Mouse (Mus musculus) intestine, embryonic 16.5 days (tissue): ENCODE results near the gene Gadd45b. TPM values are rescaled to one million over a fixed set of nuclear protein-coding genes. Genes with fewer than 3 reads are reported as not detected.
A peak's percentile ranks its signal among the peaks of the same experiment; 100 is the strongest.

Experiments used
- ATAC-seq: fragments of 200-750 bp; cut with Nextera tagmentation; 2 replicates; pipeline ENCODE4 v1.8.0; 2017; ENCODE audit warnings: moderate TSS enrichment, moderate library complexity
- H3K27ac ChIP-seq: fragments of 300-500 bp; sonication (generic); 2 replicates; pipeline ENCODE4 v1.5.1; 2014; ENCODE audit warnings: mild to moderate bottlenecking, low read length
- H3K27me3 ChIP-seq: fragments of 300-500 bp; sonication (generic); replicated peaks from 2 replicates; pipeline ENCODE4 v1.6.1; 2014; ENCODE audit warnings: low read length, control low read depth, mixed read lengths; ENCODE audit not compliant: control insufficient read depth, insufficient read depth
- H3K36me3 ChIP-seq: fragments of 300-500 bp; sonication (generic); 2 replicates; pipeline ENCODE4 v1.6.1; 2014; ENCODE audit warnings: low read length, control low read depth; ENCODE audit not compliant: control insufficient read depth, insufficient read depth
- H3K4me1 ChIP-seq: fragments of 300-500 bp; sonication (generic); 2 replicates; pipeline ENCODE4 v1.6.1; 2014; ENCODE audit warnings: low read length, control low read depth, mixed read lengths; ENCODE audit not compliant: control insufficient read depth, insufficient read depth
- H3K4me2 ChIP-seq: fragments of 300-500 bp; sonication (generic); 2 replicates; pipeline ENCODE4 v1.6.1; 2014; ENCODE audit warnings: low read depth, low read length, control low read depth
- H3K4me3 ChIP-seq: fragments of 300-500 bp; sonication (generic); 2 replicates; pipeline ENCODE4 v1.5.1; 2014; ENCODE audit warnings: mild to moderate bottlenecking, low read length
- H3K9ac ChIP-seq: fragments of 300-500 bp; sonication (generic); 2 replicates; pipeline ENCODE4 v1.6.1; 2014; ENCODE audit warnings: low read depth, low read length
- H3K9me3 ChIP-seq: fragments of 300-500 bp; sonication (generic); 2 replicates; pipeline ENCODE4 v1.6.1; 2016; ENCODE audit warnings: low read length, control low read depth; ENCODE audit not compliant: control insufficient read depth
- WGBS: fragments of 180-500 bp; shearing (Covaris S2); extraction: QIAGEN DNeasy Blood & Tissue Kit; methylation state at CpG from one replicate; pipeline ENCODE4 v1.1.7; 2014; 5-methylcytosine and 5-hydroxymethylcytosine counted together
- polyA plus RNA-seq: library from polyadenylated mRNA; unstranded; fragments of >200 nt; fragmentation: Nextera tagmentation; extraction: Ambion mirVana; gene quantifications from 2 replicates; pipeline ENCODE4 v1.2.1, GENCODE M21; 2015

The Gadd45b gene
- 26.5 and 29.1 TPM in 2 replicates for polyA plus RNA-seq

GRCm38 (mm10) chr10:80929299-80930226 lies at the start of gene Gadd45b:
TSS of gene Gadd45b (plus strand) at chr10:80930073.
- H3K36me3 ChIP-seq: no peaks in the 10 kb centered on the region; the same call in 1 of the 2 replicates
- WGBS: under 1% methylated on average over 56 of the region's 56 CpGs
- peaks cover 36% of the 10 kb centered on the region for H3K4me1 ChIP-seq
- H3K4me2 ChIP-seq: peak within 1 kb of the TSS; percentile 90
- H3K9me3 ChIP-seq: no peaks in the 10 kb centered on the region
- H3K4me3 ChIP-seq: peak within 1 kb of the TSS; percentile 68
- H3K9ac ChIP-seq: peak within 1 kb of the TSS; percentile 75
- ATAC-seq: peak; percentile 82
- H3K27me3 ChIP-seq: 0 out of 2 replicates have a peak, but pooled peaks cover 3% of the 10 kb centered on the region
- peak within 1 kb of the TSS; percentile 97 for H3K27ac ChIP-seq

- Histone ChIP-seq H3K36me3 (no peaks in the 10 kb centered on the region), H3K27ac (no peak overlapping the region), H3K9ac (no peak overlapping the region), H3K4me1 (no peaks in the 10 kb centered on the region), H3K9me3 (no peaks in the 10 kb centered on the region), H3K4me2 (no peak overlapping the region), H3K4me3 (no peak overlapping the region), H3K27me3 (no peaks in the 10 kb centered on the region)
- WGBS: 19% methylated on average over 5 of the region's 5 CpGs
- ATAC-seq: peak; percentile 54
These were observed 49.7 kb upstream of the Gadd45b start for GRCm38 (mm10) chr10:80880131-80880641.

GRCm38 (mm10) chr10:80880901-80881300 lies 49.0 kb upstream of the Gadd45b start:
- Histone ChIP-seq H3K9ac (no peak overlapping the region), H3K9me3 (no peaks in the 10 kb centered on the region), H3K36me3 (no peaks in the 10 kb centered on the region), H3K27ac (no peak overlapping the region), H3K4me2 (no peak overlapping the region), H3K4me3 (no peak overlapping the region), H3K27me3 (no peaks in the 10 kb centered on the region), H3K4me1 (no peaks in the 10 kb centered on the region)
- 76% methylated on average over 2 of the region's 2 CpGs for WGBS
- no peak for ATAC-seq

- Histone ChIP-seq H3K36me3 (no peaks in the 10 kb centered on the region), H3K27me3 (no peaks in the 10 kb centered on the region), H3K4me1 (no peaks in the 10 kb centered on the region), H3K27ac (no peak overlapping the region), H3K4me2 (no peak overlapping the region), H3K9me3 (no peaks in the 10 kb centered on the region), H3K4me3 (no peak overlapping the region), H3K9ac (no peak overlapping the region)
- 29% methylated on average over 10 of the region's 10 CpGs for WGBS
- no peak for ATAC-seq
These were observed 48.6 kb upstream of the Gadd45b start for GRCm38 (mm10) chr10:80881301-80881700.

GRCm38 (mm10) chr10:80887181-80887580 lies 42.7 kb upstream of the Gadd45b start:
- Histone ChIP-seq H3K9ac (no peak overlapping the region), H3K4me2 (no peak overlapping the region)
- WGBS: 58% methylated on average over 11 of the region's 11 CpGs

GRCm38 (mm10) chr10:80895100-80895499 lies 34.8 kb upstream of the Gadd45b start:
- ATAC-seq: no peak
- 91% methylated on average over 7 of the region's 7 CpGs for WGBS
- Histone ChIP-seq H3K4me3 (no peak overlapping the region), H3K27ac (no peak overlapping the region), H3K9ac (no peak overlapping the region), H3K27me3 (no peaks in the 10 kb centered on the region), H3K4me1 (peaks cover 12% of the 10 kb centered on the region), H3K4me2 (no peak overlapping the region), H3K9me3 (no peaks in the 10 kb centered on the region), H3K36me3 (peaks cover 7% of the 10 kb centered on the region; the same call in 1 of the 2 replicates)

More at GRCm38 (mm10) chr10:80887181-80887580, 42.7 kb upstream of the Gadd45b start:
- ATAC-seq: no peak
- H3K4me3 ChIP-seq: no peak overlapping the region
- no peaks in the 10 kb centered on the region for H3K9me3 ChIP-seq
- no peaks in the 10 kb centered on the region for H3K4me1 ChIP-seq
- no peaks in the 10 kb centered on the region for H3K36me3 ChIP-seq
- H3K27me3 ChIP-seq: 0 out of 2 replicates have a peak, but pooled peaks cover 8% of the 10 kb centered on the region
- no peak overlapping the region for H3K27ac ChIP-seq

GRCm38 (mm10) chr10:80895697-80896096 lies 34.2 kb upstream of the Gadd45b start:
- H3K4me1 ChIP-seq: peaks cover 12% of the 10 kb centered on the region
- 83% methylated on average over 6 of the region's 6 CpGs for WGBS
- no peak overlapping the region for H3K27ac ChIP-seq
- no peak overlapping the region for H3K4me2 ChIP-seq
- H3K27me3 ChIP-seq: no peaks in the 10 kb centered on the region
- no peaks in the 10 kb centered on the region for H3K9me3 ChIP-seq
- H3K9ac ChIP-seq: no peak overlapping the region
- no peak for ATAC-seq
- H3K36me3 ChIP-seq: peaks cover 7% of the 10 kb centered on the region; the same call in 1 of the 2 replicates
- H3K4me3 ChIP-seq: no peak overlapping the region

- Histone ChIP-seq H3K9me3 (no peaks in the 10 kb centered on the region), H3K27me3 (no peaks in the 10 kb centered on the region), H3K4me3 (no peak overlapping the region), H3K4me2 (no peak overlapping the region), H3K36me3 (peaks cover 7% of the 10 kb centered on the region; the same call in 1 of the 2 replicates), H3K4me1 (peaks cover 15% of the 10 kb centered on the region), H3K9ac (no peak overlapping the region), H3K27ac (no peak overlapping the region)
- ATAC-seq: no peak
- WGBS: 64% methylated on average over 24 of the region's 24 CpGs
These were observed 33.0 kb upstream of the Gadd45b start for GRCm38 (mm10) chr10:80896581-80897485.
